Mouse (Mus musculus) spleen, postnatal 14 days (tissue): ENCODE data around the gene Chd2.

ENCODE experiments used
- DNase-seq, 2 experiments: peaks; one replicate each; pipeline ENCODE4 v3.0.0; 2021 to 2022; ENCODE audit warnings: low spot score in 2 of 2

The Chd2 gene

DNA sequence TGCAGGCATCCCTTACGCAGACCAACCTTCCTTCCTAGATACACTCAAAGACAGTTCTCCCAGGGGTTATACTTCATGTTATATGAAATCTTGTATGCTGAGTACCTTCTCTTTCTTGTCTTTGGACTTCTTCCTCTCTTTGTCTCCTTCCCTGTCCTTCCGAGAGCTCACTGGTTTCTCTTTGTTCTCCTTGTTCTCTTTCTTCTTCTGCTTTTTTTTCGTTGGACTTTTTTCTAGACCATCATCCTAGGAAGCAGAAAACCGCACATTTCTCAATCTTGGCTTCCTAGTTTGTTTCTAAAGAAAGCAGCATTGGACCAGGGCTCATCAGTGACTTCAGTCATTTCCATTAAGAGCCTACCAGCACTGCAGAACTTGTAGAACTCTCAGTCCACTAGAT is 90.0 kb downstream of the Chd2 start:
- no peak for DNase-seq

DNA sequence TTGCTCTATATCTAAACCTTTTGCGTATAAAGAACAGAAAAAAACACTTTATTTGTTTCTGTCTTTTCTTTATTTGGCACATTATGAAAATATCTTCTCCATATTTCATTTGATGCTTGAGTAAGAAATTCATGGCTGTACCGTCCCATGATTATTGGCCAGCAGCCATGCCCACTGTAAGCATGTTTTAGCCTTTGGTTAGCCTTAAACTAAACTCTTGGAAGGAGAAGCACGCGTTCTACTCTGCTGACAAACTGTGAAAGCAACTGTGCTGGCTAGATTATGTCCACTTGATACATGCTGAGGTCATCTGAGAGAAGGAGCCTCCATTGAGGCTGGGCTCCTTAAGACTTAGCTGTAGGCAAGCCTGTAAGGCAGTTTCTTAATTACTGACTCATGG is 99.4 kb downstream of the Chd2 start:
- no peak for DNase-seq

DNA sequence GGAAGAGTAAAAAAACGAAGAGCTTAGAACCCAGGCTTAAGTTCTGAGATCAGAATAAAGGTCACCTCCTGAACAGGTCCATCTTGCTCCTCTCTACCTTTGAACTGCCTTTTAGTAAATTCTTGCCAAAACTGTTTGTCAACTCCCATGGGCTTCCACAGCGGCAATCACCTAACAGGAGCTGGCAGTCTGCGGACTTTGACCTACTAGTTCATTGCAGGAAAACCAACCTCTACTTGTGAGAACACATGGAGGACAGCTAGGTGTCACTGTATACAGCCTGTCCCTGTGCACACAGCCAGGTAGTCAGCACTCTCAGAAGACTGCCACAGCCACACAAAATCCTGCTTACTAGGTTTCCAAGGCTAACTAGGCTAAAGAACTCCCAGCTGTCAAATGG is 99.8 kb downstream of the Chd2 start:
- DNase-seq = no peak

DNA sequence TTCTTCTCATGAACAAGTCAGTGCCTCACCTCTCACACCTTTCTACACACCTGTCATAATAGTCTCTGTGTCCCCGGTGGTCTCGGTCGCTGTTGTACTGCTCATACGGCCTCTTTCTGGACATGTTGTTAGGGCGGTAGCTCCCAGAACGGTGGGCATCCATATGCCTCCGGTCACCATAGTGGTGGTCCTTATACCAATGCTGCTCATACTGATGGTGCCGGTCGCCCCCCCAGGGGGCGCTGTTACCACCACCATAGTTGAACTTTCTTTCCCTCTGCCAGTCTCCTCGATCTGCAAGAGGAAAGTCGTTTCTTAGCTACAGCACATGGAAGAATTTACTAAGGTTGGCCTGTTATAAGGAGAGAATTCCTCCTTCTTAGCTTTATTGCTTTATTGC is 105.9 kb downstream of the Chd2 start:
- no peak for DNase-seq

DNA sequence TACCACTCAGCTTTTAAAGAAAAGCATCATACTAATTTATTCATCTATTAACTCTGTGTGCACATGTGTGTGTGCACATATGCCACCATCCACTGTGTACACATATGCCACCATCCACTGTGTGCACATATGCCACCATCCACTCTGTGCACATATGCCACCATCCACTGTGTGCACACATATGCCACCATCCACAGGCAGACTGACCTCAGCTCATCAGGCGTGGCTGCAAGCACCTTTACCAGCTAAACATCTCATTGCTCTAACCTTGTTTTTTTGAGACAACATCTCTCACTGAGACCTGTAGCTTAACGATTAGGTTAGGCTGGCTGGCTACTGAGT is 107.3 kb downstream of the Chd2 start:
- DNase-seq = no peak

DNA sequence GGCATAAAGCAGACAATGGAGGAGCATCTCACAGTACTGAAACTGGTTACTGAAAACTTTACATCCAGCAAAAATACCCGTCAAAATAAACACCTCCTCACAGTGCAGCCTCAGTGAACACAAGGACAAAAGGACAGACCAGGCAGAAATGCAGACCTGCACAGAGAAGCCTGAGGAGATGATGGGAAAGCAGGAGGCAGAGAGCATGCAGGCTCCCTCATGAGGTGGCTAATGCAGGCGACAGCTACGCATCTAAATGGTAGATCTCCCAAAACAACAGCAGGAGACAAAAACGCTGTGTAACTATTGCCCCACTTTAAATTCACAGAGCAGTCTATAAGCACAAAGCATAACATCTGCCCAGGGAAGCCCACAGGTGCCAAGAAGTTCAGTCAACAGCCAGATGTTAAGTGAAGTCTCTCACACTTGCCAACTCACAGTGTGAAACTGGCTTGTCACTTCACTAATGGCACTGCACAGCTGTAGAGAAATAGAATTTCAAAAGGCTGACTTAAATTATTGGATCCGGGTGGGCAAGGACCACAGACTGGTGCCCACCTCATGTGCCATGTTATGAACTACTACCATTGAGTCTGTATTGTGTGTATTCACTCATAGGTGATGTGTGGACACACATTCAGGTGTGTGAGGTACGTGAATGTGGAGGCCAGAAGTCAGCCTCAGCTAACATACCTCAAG is 107.8 kb downstream of the Chd2 start:
- DNase-seq = no peak

DNA sequence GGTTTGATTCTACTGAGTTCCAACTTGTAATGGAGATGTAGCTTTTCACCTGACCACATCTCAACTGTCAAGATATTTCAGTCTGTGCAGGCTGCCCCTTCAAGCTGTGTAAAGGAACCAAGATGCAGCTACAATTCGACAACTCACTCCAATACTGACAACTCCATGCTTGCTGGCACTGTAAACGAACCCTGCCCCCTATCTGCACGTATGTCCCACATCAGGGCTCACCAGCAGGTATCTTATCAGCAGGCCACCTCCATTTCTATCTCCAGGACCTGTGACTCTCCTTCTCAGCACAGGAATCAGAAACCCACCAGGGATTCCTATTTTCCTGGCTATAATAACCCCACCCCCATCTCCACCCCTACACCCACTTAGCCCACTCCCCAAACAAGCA is 113.1 kb downstream of the Chd2 start:
- no peak for DNase-seq

DNA sequence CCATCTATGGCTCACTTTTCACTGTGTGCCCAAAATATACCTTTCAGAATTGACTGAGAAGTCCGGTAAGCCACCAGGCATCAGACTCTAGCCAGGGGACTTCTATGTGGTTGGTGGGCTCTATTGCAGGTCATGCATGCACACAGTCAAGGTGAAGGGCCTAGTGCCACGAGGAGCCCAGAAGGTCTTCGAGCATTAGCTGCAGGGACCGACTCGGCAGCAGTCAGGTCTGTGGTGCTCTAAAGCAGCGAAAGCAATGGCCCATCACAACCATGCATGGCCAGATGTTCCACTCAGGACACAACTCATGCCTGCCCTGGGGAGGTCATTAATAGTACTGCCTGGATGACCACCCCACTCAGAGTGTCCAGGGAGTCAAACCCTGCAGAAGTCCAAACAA is 113.8 kb downstream of the Chd2 start:
- DNase-seq = no peak

DNA sequence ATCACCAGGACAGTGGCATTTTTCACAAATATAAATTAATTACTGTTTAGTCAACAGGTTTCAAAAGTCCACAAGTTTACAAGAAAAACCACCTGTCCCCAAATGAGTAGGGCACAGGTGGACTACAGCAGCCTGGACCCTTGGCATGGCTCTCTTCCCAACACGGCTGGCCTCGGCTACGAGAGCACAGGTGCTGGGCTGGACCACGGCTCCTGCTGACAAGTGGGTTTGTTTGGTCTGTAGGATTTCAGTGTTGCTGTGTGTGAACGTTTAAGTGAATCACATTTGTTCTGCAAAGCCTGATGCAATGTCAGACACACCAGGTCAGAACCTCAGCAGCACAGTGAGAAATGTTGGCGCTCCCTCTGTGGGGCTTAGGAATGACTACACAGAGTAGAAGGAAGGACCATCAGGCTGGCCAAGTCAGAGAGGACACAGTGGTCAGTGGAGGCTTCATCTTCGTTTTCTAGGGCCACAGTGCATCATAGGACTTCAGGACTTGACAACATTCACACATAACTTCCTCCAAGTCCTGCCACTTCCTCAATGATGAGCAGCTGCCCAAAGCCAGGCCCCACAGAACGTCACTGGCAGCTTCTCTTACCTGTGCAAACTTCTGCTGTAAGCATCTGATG is 114.8 kb downstream of the Chd2 start:
- DNase-seq = no peak

DNA sequence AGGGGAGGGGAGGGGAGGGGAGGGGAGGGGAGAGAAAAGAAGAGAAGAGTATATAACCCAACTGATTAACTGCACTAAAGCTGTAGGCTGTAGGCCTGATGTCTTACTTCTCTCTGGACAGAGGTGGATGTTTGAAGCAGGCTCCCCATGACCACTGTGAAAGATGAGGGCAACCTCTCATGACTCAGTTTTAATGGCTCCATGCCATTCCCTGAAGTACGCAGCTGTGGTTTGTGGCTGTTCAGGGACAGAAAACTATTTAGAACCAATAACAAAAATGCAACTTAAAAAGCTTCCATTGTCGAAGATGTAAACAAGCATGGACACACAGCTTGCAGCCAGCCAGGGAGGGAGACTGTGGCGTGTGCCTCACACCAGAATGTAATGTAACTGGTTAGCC is 115.4 kb downstream of the Chd2 start:
- no peak for DNase-seq

DNA sequence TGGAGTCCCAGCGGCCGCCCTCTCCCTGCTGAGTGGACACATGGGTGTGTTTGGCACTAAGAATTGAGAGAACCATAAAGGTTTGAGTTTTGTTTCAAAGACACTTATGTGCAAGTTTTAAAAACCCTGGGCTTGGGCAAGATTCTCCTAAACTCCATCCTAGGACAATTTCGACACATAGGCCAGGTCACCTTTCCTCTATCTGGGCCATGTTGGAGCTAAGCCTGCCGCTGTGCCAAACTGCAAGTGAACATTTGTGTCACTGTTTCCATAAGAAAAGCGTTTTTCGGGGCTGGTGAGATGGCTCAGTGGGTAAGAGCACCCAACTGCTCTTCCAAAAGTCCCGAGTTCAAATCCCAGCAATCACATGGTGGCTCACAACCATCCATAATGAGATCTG is 116.2 kb downstream of the Chd2 start:
- DNase-seq = no peak

DNA sequence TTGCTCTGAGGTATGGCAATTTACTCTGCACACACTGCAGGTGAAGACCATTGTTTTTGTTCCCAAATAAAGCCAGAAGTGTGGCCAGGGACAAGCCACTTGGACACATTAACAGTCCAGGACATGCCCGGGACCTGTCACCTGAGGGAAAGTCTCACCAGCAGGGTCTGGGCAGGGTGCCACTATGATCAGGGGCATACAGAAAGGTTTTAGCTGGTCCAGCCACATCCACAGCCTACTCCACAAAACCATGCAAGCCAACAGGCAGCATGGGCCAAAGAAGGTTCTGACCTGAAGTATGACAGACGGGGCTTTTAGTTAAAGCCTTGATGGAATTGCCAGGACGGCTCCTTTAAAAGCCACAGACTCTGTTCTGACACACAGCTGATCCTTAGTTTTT is 116.9 kb downstream of the Chd2 start:
- DNase-seq = no peak

DNA sequence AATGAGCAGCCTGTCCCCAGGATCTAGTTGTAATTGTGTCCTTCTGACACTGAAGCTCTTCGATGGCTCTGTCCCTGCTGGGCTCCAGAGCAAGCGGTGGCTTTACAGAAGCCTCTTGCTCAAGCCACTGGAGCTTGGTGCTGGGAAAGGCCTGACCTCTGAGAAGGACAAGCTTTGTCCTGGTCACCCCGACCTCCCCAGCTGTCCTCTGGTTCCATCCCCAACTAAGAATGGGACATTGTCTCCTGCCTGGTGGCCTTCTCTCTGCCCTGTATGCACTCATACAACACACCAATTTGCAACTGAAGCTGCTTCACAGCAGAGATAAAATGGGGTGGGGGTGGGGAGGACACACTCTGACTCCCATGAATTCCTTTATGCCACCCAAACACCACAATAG is 117.4 kb downstream of the Chd2 start:
- DNase-seq = no peak

DNA sequence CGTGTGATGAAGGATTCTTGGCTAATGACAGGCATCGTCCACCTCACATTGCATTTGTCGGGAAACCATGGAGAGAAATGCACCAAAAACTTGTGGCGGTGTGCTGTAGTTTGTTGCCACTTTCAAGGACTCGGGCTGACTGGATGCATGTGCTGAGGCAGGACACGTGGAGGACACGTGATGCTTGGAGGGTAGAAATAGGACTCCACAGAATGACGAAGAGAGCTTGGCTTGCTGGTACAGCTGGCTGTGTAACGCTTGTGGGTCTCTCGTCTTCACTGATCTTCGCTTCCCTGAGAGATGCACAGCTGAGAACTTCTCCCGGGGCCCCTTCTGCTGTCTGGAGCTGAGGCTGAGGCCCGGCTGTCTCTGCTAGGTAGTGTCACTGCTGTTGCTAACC is 118.4 kb downstream of the Chd2 start:
- DNase-seq = no peak

DNA sequence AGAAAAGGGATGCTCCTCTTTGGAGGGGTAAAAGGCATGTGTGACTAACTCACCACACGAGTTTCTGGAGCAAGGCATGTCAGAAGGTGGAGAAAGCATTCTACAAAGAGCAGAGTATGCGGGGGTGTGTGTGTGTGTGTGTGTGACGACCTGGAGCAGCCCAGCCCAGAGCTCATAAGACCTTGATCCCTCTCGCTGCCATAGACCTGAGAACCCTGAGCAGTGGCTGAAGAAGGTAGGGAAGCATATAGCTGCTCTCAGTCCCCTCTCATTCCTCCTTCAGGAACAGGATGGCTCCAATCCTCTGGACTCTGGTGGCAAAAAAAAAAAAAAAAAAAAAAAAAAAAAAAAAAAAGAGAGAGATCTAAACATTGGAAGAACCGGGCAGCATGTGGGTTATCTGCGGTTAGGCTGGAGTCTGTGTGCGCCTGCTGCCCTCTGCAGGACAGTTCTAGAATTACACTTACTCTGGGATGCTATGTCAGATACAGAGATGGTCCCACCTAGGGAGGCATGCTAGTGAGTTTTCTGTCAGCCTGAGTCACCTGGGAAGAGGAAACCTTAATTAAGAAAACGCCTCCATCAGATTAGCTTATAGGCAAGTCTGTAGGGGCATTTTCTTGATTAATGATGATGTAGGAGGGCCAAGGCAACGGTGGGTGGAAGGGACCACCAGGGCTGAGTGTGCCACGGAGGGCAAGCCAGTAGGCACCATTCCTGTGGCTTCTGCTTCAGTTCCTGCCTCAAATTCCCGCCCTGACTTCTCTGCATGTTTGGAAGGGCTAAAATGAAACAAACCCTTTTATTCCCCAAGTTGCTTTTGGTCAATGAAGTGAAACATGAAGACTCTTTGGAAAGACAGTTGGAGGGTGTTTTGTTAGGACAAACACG is 119.2 kb downstream of the Chd2 start:
- peak in 1 of 2 experiments; percentile 55 for DNase-seq

DNA sequence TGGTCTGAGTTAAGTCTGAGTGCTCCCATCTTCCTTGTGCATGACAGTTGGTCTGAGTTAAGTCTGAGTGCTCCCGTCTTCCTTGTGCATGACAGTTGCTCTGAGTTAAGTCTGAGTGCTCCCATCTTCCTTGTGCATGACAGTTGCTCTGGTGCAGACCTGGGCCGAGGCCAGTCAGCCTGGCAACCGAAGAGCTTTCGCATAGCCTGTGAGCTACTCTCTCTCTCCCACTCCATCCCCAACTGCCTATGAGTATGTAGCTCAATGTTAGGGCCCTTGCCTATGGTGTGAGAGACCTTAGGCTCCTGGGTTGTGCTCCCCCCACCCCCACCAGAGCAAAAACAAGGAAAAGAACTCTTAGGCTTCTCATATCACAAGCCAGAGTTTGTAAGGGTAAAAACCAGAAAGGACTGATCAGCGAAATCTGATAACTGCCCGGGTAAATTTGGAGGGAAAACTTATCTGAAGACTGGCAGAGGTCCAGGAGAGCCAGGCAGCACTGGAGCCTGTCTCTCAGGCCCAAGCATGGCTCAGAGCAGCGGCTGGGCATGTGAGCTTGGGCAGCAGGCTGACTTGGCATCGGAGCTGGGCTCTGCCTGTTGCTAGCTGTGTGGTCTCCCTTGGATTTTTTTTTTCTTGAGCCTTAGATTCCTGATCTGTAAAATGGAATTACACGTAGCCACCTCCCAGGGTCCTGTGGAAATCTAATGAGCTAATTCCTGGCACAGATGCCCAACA is 120.2 kb downstream of the Chd2 start:
- DNase-seq = no peak

DNA sequence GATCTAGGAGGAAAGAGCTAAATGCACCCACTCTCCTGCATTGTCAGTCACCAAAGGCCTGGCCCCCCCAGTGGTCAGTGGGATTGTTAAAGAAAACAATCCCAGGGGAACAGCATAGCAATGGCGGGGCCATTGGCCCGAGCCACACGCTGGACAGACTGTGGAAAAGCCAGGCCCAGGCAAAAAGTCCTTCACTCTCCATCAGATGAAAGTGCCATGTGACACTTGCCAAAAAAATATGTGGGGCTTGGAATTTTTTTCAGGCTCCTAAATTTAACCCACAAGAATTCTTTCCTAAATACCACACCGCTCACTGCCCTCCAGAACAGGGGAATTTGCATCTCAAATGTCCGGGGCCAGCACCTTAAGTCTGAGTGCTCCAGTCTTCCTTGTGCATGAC is 120.8 kb downstream of the Chd2 start:
- DNase-seq = no peak

DNA sequence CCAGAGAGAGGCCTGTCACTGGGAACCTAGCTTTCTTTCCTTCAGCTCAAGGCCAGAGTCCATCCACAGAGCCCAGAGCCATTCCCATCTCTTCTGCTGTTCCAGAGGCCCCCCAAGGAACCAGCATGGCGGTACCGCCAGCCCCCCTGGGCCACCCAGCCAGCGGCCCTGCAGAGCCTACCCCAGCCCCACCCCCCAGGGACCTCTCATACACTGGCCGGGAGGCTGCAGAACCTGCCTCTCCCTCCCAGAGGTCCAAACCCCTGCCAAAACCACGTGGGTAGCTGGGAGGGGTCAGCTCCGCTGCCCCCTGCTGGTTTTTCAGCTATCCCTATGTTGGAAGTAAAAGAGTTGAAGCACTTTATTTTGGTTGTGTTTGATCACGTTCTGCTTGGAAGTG is 122.3 kb downstream of the Chd2 start:
- no peak for DNase-seq

DNA sequence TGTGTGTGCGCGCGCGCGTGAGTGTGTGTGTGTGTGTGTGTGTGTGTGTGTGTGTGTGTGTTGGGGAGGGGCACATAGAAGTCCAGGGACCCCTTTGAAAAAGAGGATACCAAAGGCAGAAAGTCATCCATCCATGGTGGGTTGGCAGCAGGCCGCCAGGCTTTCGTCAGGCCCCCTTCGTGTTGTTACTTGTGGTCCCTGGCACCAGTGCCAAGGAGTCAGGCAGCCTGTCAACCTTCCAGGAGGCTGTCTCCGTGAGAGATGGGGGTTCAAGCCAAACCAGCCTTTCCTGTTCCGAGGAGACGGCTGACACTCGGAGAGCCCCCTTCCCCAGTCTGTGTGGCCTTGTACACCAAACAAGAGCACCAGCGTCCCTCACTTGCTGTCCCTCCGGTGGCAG is 127.4 kb downstream of the Chd2 start:
- DNase-seq = no peak

DNA sequence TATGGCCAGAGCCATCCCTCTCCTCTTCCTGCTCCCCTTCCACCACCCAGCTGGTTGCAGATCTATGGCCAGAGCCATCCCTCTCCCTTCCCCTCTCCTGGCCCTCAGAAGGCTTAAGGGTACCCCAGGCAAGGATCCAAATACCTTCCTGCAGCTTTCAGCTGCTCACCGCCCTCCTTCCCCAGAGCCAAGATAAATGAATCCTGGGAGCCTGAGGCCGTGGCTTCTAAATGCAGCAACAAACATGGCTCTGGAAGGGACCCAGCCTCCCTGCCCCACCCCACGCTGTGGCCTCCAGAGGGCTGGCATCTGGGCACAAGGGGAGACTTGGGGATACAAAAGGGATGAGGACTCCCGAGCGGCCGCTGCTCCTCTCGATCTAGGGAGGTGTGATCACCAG is 129.2 kb downstream of the Chd2 start:
- DNase-seq = no peak

DNA sequence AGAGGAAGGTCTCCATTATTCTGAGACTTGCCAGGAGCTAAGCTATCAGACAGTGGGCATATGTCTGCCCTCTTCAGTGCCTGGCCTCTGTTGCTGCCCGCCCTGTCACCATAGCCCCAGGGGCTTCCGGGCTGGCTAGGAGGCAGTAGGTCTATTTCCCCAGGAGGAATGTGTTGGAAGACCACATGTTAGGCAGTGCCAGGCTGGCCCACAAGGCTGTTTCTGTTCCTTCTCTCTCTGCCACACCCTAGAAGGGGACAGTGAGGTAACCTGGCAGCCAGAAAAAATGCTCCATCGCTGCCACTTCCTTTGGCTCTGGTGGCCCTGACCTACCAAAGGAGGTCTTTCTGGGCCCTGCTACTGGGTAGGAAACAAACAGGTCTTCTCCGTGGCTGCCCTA is 129.6 kb downstream of the Chd2 start:
- no peak for DNase-seq

DNA sequence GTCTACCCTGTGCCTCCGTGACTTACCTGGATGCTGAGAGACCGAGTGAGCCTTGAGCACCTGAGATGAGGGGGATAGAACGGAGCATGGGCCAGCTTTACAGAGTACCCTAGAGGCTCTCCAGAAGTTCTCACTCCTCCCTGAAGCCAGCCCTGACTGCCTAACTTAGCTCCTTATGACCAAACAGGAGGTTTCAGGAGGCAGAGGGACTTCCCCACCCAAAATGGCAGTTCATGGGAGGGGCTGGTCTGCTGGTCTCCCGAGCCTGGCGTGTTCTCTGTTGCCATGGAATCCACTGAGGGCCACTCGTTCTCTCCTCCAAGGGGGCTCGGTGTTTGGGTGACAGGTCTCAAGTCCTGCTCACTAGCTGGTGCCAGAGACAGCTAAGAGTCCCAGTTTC is 130.1 kb downstream of the Chd2 start:
- no peak for DNase-seq
